Mouse (Mus musculus): Measurements from ENCODE around the gene Elmsan1. TPM values are rescaled to one million over a fixed set of nuclear protein-coding genes. Genes with fewer than 3 reads are reported as not detected.
A peak's percentile ranks its signal among the peaks of the same experiment; 100 is the strongest.

Elmsan1 gene
- polyA plus RNA-seq, 3 experiments from 2014 or later: 3.9 to 9.5 (median 7.2) TPM

- no peak for ATAC-seq
These were observed 45.3 kb downstream of the Elmsan1 start for GRCm38 (mm10) chr12:84173309-84173915.

GRCm38 (mm10) chr12:84172862-84173261 is 45.8 kb downstream of the Elmsan1 start:
- no peak for ATAC-seq

GRCm38 (mm10) chr12:84172216-84172615 is 46.5 kb downstream of the Elmsan1 start:
- ATAC-seq: no peak

- peak; percentile 53 for ATAC-seq
These were observed 48.1 kb downstream of the Elmsan1 start for GRCm38 (mm10) chr12:84170610-84171009.

- no peak for ATAC-seq
These were observed 52.9 kb downstream of the Elmsan1 start for GRCm38 (mm10) chr12:84165631-84166373.

- ATAC-seq: no peak
These were observed 55.0 kb downstream of the Elmsan1 start for GRCm38 (mm10) chr12:84163586-84164110.

GRCm38 (mm10) chr12:84163133-84163532 is 55.5 kb downstream of the Elmsan1 start:
- ATAC-seq: peak; percentile 68

GRCm38 (mm10) chr12:84161616-84162433 is 56.9 kb downstream of the Elmsan1 start:
- no peak for ATAC-seq

- ATAC-seq: no peak
These were observed 57.6 kb downstream of the Elmsan1 start for GRCm38 (mm10) chr12:84161116-84161515.

- no peak for ATAC-seq
These were observed 58.2 kb downstream of the Elmsan1 start for GRCm38 (mm10) chr12:84160491-84160890.

GRCm38 (mm10) chr12:84158156-84158555 is 60.5 kb downstream of the Elmsan1 start:
- ATAC-seq: no peak

- ATAC-seq: no peak
These were observed 62.5 kb downstream of the Elmsan1 start for GRCm38 (mm10) chr12:84156210-84156609.

- no peak for ATAC-seq
These were observed 63.2 kb downstream of the Elmsan1 start for GRCm38 (mm10) chr12:84155523-84155871.

- ATAC-seq: no peak
These were observed 63.7 kb downstream of the Elmsan1 start for GRCm38 (mm10) chr12:84154786-84155522.

- ATAC-seq: no peak
These were observed 65.3 kb downstream of the Elmsan1 start for GRCm38 (mm10) chr12:84153414-84153813.

GRCm38 (mm10) chr12:84152352-84153190 is 66.1 kb downstream of the Elmsan1 start:
- no peak for ATAC-seq

GRCm38 (mm10) chr12:84151911-84152310 is 66.8 kb downstream of the Elmsan1 start:
- ATAC-seq: no peak

- ATAC-seq: no peak
These were observed 67.7 kb downstream of the Elmsan1 start for GRCm38 (mm10) chr12:84150976-84151375.

- no peak for ATAC-seq
These were observed 68.7 kb downstream of the Elmsan1 start for GRCm38 (mm10) chr12:84149971-84150370.

- no peak for ATAC-seq
These were observed 70.1 kb downstream of the Elmsan1 start for GRCm38 (mm10) chr12:84148622-84149012.

GRCm38 (mm10) chr12:84147954-84148621 is 70.6 kb downstream of the Elmsan1 start, which contains the start of gene Pnma1:
Pnma1 (minus strand) TSS chr12:84148489.
- ATAC-seq: peak; percentile 63
